Mouse (Mus musculus): ENCODE data around the gene Ift81. TPM values are rescaled to one million over a fixed set of nuclear protein-coding genes. Genes with fewer than 3 reads are reported as not detected.
A peak's percentile ranks its signal among the peaks of the same experiment; 100 is the strongest.

Ift81 gene
- total and polyA plus RNA-seq, 2 experiments: 0.38 to 3.0 TPM

DNA sequence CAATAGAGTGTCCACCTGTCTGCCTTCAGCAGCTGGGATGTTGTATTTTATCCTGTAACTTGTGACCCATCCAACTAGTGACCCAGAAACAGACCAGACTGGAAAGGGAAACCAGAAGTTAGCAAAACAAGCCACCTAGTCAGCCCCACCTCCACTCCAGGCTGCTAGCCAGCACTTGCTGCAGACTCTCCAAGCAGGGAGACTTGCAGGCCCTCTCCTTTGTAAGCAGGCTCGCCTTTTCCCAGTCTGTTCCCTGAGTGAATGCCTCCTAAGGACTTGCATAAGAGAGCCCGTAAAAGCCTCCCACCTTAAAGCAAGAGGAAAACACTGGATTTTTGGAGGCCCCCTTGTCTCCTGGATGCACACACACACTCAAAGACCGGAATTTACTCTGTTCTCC, 85.0 kb downstream of the Ift81 start:
- TF ChIP-seq CTCF (IDR thresholded peaks at IDR 0.05; ENCODE audit: low read depth, low read length) (no peak), POLR2A (IDR thresholded peaks at IDR 0.05; ENCODE audit: extremely low read depth, insufficient read depth, low read length) (no peak)
- Histone ChIP-seq H3K4me1 (ENCODE audit: control insufficient read depth, insufficient read depth, low read length) (peaks cover 46% of the 10 kb centered on the region), H3K27me3 (ENCODE audit: control insufficient read depth, insufficient read depth, low read length) (no peaks in the 10 kb centered on the region), H3K79me2 (ENCODE audit: control insufficient read depth, insufficient read depth, low read length) (no peaks in the 10 kb centered on the region), H3K36me3 (ENCODE audit: control insufficient read depth, insufficient read depth, low read length) (no peaks in the 10 kb centered on the region), H3K4me3 (ENCODE audit: insufficient read depth, low read depth, low read length) (no peak overlapping the region), H3K9ac (ENCODE audit: low read depth, low read length) (no peak overlapping the region), H3K27ac (replicated peaks; ENCODE audit: insufficient read depth, low read depth, low read length) (peak overlapping the region; percentile 94)
- DNase-seq (ENCODE audit: extremely low read depth, low read depth, low spot score): peak; percentile 93
- WGBS: 27% methylated on average over 3 of the region's 3 CpGs

DNA sequence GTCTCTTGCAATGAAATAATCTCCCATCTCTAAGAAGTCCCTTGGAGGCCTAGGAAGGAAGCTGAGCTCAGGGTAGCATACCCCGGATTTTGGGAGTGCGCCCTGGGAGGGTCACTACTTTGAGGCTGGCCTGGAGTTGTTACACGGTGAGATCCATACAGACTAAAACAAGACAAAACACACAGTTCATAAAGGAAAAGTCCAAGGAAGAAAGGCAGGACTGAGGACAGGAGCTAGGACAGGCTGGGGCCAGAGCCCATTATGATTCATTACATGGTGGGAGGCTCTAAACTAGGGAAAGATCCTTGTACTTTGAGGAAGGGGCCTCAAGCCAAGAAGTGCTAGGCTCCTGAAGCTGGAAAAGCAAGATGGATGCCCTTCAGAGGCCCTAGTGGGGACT, 85.7 kb downstream of the Ift81 start:
- no peak overlapping the region for H3K4me3 ChIP-seq (ENCODE audit: insufficient read depth, low read depth, low read length)
- no peak for TF ChIP-seq POLR2A (IDR thresholded peaks at IDR 0.05; ENCODE audit: extremely low read depth, insufficient read depth, low read length)
- TF ChIP-seq CTCF (IDR thresholded peaks at IDR 0.05; ENCODE audit: low read depth, low read length): no peak
- no peaks in the 10 kb centered on the region for H3K36me3 ChIP-seq (ENCODE audit: control insufficient read depth, insufficient read depth, low read length)
- H3K9ac ChIP-seq (ENCODE audit: low read depth, low read length): no peak overlapping the region
- H3K27me3 ChIP-seq (ENCODE audit: control insufficient read depth, insufficient read depth, low read length): no peaks in the 10 kb centered on the region
- H3K4me1 ChIP-seq (ENCODE audit: control insufficient read depth, insufficient read depth, low read length): peaks cover 46% of the 10 kb centered on the region
- peak overlapping the region; percentile 94 for H3K27ac ChIP-seq (replicated peaks; ENCODE audit: insufficient read depth, low read depth, low read length)
- no peaks in the 10 kb centered on the region for H3K79me2 ChIP-seq (ENCODE audit: control insufficient read depth, insufficient read depth, low read length)
- no peak for DNase-seq (ENCODE audit: extremely low read depth, low read depth, low spot score)
- 72% methylated on average over 3 of the region's 3 CpGs for WGBS

DNA sequence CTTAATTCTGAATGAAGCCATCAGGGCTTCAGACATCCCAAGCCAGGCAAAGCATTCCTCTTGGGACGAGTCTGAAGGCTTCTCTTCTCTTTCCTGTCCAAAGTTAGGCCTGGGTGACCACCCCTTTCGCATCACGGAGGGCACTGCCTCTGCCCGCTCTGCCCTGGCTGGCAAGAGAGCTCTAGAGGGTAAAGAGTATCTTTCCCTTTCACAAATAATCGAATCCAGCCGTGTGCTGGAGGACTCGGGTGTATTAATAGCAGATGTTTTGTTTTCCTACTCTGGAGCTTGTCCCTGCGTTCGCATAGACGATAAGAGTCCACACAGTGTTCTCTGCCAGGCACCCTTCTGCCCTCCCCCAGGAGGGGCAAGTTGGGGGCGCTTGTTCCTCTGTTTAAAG, 86.6 kb downstream of the Ift81 start:
- peak overlapping the region; percentile 94 for H3K27ac ChIP-seq (replicated peaks; ENCODE audit: insufficient read depth, low read depth, low read length)
- H3K4me1 ChIP-seq (ENCODE audit: control insufficient read depth, insufficient read depth, low read length): peaks cover 46% of the 10 kb centered on the region
- H3K4me3 ChIP-seq (ENCODE audit: insufficient read depth, low read depth, low read length): no peak overlapping the region
- WGBS: 15% methylated on average over 11 of the region's 11 CpGs
- no peaks in the 10 kb centered on the region for H3K27me3 ChIP-seq (ENCODE audit: control insufficient read depth, insufficient read depth, low read length)
- peak; percentile 91 for DNase-seq (ENCODE audit: extremely low read depth, low read depth, low spot score)
- H3K79me2 ChIP-seq (ENCODE audit: control insufficient read depth, insufficient read depth, low read length): no peaks in the 10 kb centered on the region
- TF ChIP-seq CTCF (IDR thresholded peaks at IDR 0.05; ENCODE audit: low read depth, low read length) (no peak), POLR2A (IDR thresholded peaks at IDR 0.05; ENCODE audit: extremely low read depth, insufficient read depth, low read length) (no peak)
- H3K9ac ChIP-seq (ENCODE audit: low read depth, low read length): peak overlapping the region; percentile 52; the same call in 1 of the 2 replicates
- no peaks in the 10 kb centered on the region for H3K36me3 ChIP-seq (ENCODE audit: control insufficient read depth, insufficient read depth, low read length)

DNA sequence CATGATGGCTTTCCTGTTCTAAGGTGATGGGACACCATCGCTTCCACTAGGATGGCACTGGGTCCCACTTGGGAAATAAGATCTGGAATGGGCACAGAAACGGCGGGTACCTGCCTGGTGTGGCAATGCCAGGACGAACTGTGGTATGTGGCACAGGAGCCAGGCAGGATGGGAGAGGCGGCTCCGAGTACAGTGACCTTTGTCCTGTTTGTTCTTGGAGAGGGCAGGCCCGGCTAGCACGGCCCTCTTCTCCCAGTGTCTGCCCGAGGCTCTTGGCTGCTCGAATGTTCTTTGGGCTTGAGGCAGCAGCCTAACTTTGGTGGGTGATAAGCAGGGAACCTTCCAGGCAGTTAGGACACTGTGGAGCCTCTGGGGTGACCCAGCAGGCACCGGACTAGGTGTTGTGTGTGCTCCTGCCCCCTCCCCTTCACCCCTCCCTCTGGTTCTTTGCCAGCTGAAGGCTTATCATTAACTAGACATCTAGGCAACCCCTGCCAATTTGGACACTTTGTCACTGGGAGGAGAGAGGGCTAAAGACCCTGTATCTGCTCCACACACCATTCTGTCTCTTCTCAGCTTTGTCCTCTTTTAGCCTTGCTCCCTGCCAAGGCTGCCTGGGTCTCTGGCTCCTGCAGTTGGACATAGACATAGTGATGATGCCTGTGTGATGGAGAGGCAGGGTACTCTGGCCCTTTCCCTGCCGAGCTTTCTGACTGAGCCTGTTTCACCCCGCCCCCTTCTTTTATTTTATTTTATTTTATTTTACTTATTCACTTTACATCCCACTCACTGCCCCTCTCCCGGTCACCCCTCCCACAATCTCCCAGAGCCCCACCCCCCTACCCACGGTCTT, 87.2 kb downstream of the Ift81 start:
- Histone ChIP-seq H3K4me3 (ENCODE audit: insufficient read depth, low read depth, low read length) (no peak overlapping the region), H3K27ac (replicated peaks; ENCODE audit: insufficient read depth, low read depth, low read length) (peak overlapping the region; percentile 94), H3K36me3 (ENCODE audit: control insufficient read depth, insufficient read depth, low read length) (no peaks in the 10 kb centered on the region), H3K79me2 (ENCODE audit: control insufficient read depth, insufficient read depth, low read length) (no peaks in the 10 kb centered on the region), H3K27me3 (ENCODE audit: control insufficient read depth, insufficient read depth, low read length) (no peaks in the 10 kb centered on the region), H3K4me1 (ENCODE audit: control insufficient read depth, insufficient read depth, low read length) (peaks cover 46% of the 10 kb centered on the region), H3K9ac (ENCODE audit: low read depth, low read length) (peak overlapping the region; percentile 52)
- TF ChIP-seq POLR2A (IDR thresholded peaks at IDR 0.05; ENCODE audit: extremely low read depth, insufficient read depth, low read length): no peak
- TF ChIP-seq CTCF (IDR thresholded peaks at IDR 0.05; ENCODE audit: low read depth, low read length): no peak
- DNase-seq (ENCODE audit: extremely low read depth, low read depth, low spot score): peak; percentile 97
- 14% methylated on average over 15 of the region's 15 CpGs for WGBS

GRCm38 (mm10) chr5:122526405-122526804, 87.9 kb downstream of the Ift81 start:
- Histone ChIP-seq H3K36me3 (ENCODE audit: control insufficient read depth, insufficient read depth, low read length) (no peaks in the 10 kb centered on the region), H3K79me2 (ENCODE audit: control insufficient read depth, insufficient read depth, low read length) (no peaks in the 10 kb centered on the region), H3K27ac (replicated peaks; ENCODE audit: insufficient read depth, low read depth, low read length) (peak overlapping the region; percentile 83), H3K27me3 (ENCODE audit: control insufficient read depth, insufficient read depth, low read length) (no peaks in the 10 kb centered on the region), H3K4me3 (ENCODE audit: insufficient read depth, low read depth, low read length) (no peak overlapping the region), H3K9ac (ENCODE audit: low read depth, low read length) (peak overlapping the region; percentile 19; the same call in 1 of the 2 replicates), H3K4me1 (ENCODE audit: control insufficient read depth, insufficient read depth, low read length) (peaks cover 46% of the 10 kb centered on the region)
- no peak for TF ChIP-seq CTCF (IDR thresholded peaks at IDR 0.05; ENCODE audit: low read depth, low read length)
- TF ChIP-seq POLR2A (IDR thresholded peaks at IDR 0.05; ENCODE audit: extremely low read depth, insufficient read depth, low read length): no peak
- WGBS: 36% methylated on average over 9 of the region's 9 CpGs
- DNase-seq (ENCODE audit: extremely low read depth, low read depth, low spot score): no peak
